Mouse (Mus musculus) brain, embryonic 18.5 days (tissue): ENCODE data around the gene Mtap.

Experiments used
- DNase-seq: peaks from one replicate; pipeline ENCODE4 v3.0.0-alpha.2; 2012; ENCODE audit warnings: low read depth, low spot score

Mtap gene

GRCm38 (mm10) chr4:89136906-89137541, at the start of gene Mtap:
Gene Mtap (plus strand): TSS chr4:89137122.
- peak; percentile 64 for DNase-seq

GRCm38 (mm10) chr4:89089110-89089509, 47.8 kb upstream of the Mtap start:
- DNase-seq, result no peak

- DNase-seq, result no peak
Observed at GRCm38 (mm10) chr4:89090217-89090616, 46.7 kb upstream of the Mtap start.

GRCm38 (mm10) chr4:89092153-89092552, 44.8 kb upstream of the Mtap start:
- DNase-seq, result no peak

GRCm38 (mm10) chr4:89094773-89095172, 42.1 kb upstream of the Mtap start:
- no peak for DNase-seq

- DNase-seq, result no peak
Observed at GRCm38 (mm10) chr4:89098261-89098660, 38.7 kb upstream of the Mtap start.

- DNase-seq, result no peak
Observed at GRCm38 (mm10) chr4:89101276-89101675, 35.6 kb upstream of the Mtap start.

GRCm38 (mm10) chr4:89102283-89102682, 34.6 kb upstream of the Mtap start:
- DNase-seq, result no peak

GRCm38 (mm10) chr4:89105486-89105885, 31.4 kb upstream of the Mtap start:
- DNase-seq, result no peak

- no peak for DNase-seq
Observed at GRCm38 (mm10) chr4:89106505-89106904, 30.4 kb upstream of the Mtap start.

GRCm38 (mm10) chr4:89112168-89112710, 24.7 kb upstream of the Mtap start:
- DNase-seq, result no peak

- no peak for DNase-seq
Observed at GRCm38 (mm10) chr4:89112782-89113181, 24.1 kb upstream of the Mtap start.

- DNase-seq, result no peak
Observed at GRCm38 (mm10) chr4:89116006-89116405, 20.9 kb upstream of the Mtap start.

GRCm38 (mm10) chr4:89119900-89120299, 17.0 kb upstream of the Mtap start:
- no peak for DNase-seq

- no peak for DNase-seq
Observed at GRCm38 (mm10) chr4:89120353-89120752, 16.6 kb upstream of the Mtap start.

GRCm38 (mm10) chr4:89123446-89124243, 13.3 kb upstream of the Mtap start:
- DNase-seq, result no peak

GRCm38 (mm10) chr4:89127674-89128073, 9.2 kb upstream of the Mtap start:
- DNase-seq, result no peak

GRCm38 (mm10) chr4:89128080-89128936, 8.6 kb upstream of the Mtap start:
- no peak for DNase-seq

GRCm38 (mm10) chr4:89128937-89129277, 8.0 kb upstream of the Mtap start:
- DNase-seq, result no peak

GRCm38 (mm10) chr4:89129311-89129913, 7.5 kb upstream of the Mtap start:
- peak; percentile 60 for DNase-seq

GRCm38 (mm10) chr4:89131795-89132194, 5.1 kb upstream of the Mtap start:
- DNase-seq, result no peak

GRCm38 (mm10) chr4:89136356-89136755, 566 bp upstream of the Mtap start:
- no peak for DNase-seq
